Mouse (Mus musculus) layer of hippocampus, adult 18-20 months (tissue): ENCODE data around the gene Arl6ip4. TPM values are rescaled to one million over a fixed set of nuclear protein-coding genes. Genes with fewer than 3 reads are reported as not detected.

Experiments
- DNase-seq, 2 experiments: peaks; one replicate each; pipeline ENCODE4 v3.0.0; 2022; ENCODE audit warnings: low spot score in 2 of 2
- total RNA-seq, 2 experiments: library from RNA; stranded (reverse); gene quantifications; 2 replicates each; pipeline ENCODE4 v1.2.3; 2021

The Arl6ip4 gene
- total RNA-seq, 2 experiments from 2014 or later, result 48.3 to 54.6 TPM

DNA sequence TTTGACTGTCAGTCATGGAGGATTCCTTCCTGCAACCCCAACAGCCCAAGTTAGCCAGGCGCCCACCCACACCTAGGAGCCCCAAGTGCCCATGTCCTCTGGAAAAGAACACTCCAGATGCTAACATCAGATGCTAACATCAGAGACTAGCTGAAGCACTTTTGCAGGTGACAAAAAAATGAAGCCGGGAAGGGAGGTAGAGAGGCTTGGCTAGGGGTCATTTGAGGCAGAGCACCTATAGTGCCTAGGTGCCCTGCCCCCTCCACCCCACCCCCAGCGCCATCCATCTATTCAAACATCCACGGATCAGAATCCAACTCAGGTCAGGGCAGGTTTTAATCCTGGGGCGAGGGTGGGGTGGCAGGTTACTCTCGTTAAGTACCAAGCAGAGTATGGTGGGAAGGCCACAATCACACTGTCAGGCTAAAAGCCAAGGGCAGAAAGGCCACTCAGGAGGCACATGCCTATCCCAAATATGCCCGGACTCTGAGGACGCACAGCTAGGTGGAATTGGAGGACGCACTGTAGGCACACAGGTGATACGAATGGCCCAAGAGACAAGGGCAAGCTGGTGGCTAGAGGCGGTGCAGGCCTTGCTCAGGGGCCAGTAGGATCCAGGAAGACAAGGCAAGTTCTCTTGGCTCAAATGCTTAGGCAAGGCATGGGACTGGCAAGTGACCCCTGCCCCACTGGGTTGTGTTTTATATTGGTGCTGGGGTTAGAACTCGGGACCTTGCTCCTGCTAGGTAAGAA lies 21.9 kb upstream of the Arl6ip4 start:
- no peak for DNase-seq

DNA sequence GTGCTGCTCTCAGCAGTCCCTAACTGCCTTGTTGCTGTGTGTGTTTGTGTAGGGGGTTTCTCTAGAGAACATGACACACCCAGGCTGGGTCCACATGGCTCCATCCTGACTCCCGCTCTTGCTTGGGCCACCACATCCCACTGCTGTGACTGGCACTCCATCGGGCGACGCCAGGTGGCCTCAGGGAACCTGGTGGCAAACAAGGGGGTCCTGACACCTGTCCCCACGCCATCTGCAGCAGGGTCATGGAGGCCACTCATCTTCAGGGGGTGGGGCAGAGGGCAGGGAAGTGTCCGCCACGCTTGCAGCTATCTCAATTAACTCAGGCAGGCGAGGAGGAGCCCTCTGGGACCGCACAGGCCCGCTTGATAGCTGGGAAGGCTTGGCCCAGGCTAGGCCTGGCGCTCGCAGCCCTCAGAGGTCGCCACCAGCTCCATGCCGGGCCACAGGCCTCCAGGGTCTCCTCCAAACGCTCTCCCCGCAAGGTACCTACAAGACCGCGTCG lies 20.8 kb upstream of the Arl6ip4 start:
- DNase-seq, result no peak

DNA sequence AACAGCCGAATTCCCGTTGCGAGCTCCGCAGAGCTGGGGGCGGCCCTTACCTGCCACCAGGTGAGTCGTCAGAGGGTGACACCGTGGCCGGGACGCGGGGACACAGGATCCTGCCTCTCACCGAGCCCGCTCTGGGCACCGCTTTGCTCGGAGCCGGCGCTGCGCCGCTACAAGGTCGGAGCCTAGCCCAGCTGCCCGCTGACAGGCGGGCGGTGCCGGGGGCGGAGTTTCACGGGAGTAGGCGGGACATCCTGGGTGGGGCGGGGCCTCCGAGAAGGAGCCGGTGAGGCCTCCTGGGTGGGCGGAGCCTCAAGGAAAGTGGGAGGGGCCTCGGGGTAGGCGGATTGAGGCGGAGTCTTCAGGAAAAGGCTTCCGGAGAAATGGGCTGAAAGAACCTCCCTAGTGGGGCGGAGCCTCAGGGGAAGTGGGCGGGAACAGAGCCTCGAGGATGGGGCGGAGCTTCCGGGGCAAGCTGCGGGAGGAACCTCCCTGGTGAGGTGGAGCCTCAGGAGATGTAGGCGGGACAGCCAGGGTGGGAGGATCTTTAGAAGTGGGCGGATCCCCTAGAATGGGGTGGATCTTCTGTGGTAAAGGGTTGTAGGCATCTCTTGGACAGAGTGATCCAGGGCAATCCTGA lies 20.2 kb upstream of the Arl6ip4 start, which contains the start of gene Abcb9:
Gene Abcb9 (minus strand): TSS at position 203 of the 637 bp plus-strand sequence.
- peak; percentile 95 to 97 for DNase-seq

DNA sequence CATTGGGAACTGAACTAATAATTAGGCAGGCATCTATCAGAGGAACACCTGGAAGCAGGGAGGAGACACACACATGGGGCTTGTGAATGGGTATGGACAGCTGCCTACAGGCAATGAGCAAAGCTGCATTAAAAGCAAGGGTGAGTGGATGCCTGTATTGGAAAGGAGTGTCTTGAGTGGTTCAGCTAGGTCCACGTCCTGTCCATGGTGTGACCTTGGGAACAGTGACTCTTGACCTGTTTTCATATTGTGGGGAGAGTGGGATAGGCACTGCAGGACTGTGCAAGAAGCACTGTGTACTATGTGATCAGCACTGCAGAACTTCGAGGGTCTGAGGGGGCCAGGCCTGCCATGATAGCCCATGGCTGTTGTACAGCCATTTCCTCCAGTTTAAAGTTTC lies 17.0 kb upstream of the Arl6ip4 start:
- no peak for DNase-seq

DNA sequence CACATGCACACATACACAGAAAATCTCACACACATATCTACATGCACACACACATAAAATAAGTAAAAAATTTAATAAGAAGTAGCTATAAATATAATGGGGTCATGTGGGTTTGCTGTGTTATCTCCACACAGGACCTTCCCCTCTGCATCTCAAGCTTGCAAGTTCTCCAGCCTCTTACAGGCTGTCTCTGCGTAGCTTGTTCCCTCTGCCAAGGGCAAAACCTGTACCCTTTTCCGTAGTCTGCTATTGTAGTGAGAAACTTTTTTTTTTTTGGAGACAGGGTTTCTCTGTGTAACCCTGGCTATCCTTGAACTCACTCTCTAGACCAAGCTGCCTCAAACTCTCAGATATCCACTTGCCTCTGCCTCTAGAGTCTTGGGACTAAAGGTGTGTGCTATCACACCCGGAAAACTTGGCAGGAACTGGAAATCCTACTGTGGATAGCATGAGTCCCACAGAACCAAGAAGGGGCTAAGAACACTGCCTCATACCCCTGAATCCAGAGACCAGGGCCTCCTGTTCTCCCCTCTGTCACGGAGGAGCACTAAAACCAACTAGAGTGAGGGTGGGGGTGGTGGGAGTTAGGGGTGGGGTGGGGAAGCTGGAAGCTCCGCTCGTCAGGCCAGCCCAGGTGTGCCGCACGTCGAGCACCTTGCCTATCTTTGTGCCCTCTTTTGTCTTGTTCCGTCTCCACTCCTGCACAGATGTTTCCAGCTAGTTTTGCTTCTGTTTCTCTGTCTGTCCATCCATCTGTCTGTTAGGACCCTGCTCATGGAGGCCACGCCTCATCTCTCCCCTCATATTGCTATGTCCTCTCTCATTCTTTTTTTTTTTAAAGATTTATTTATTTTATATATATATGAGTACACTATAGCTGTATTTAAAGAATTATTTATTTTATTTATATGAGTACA lies 15.5 kb upstream of the Arl6ip4 start:
- DNase-seq, result no peak

DNA sequence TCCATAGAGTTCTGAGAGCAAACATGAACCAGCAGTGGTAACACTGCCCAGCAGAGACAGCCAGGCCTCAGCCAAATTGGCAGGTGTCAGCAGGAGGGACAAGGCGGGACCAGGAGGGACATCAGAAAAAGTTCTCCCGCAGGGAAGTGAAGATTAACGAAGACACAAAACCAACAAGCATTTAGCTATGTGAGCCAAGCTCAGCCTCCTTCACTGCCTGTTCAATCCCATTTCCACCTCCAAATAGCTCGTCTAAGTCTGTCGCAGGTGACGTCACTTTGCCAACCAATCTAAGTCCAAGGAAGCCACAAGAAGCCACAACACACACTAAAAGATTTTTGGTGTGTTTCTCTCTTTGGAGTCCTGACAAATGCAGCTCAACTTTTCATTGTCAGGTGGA lies 13.6 kb upstream of the Arl6ip4 start:
- no peak for DNase-seq

DNA sequence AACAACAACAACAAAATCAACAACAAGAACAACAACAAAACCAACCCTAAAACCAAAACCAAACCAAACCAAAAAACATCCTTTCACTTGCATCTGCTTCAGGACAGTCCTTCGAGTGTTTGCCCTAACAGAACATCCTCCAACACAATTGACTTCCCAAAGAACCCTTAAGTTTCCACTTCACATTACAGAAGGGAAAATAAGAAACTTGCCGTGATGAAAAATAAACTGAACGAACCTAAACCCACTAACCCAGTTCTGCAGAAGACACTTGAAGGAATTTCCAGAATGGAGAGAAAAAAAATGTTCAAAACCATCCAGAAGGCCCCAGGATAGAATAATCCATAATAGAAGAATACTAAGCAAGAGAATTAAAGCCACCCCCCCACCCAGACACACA lies 12.9 kb upstream of the Arl6ip4 start:
- DNase-seq, result no peak

DNA sequence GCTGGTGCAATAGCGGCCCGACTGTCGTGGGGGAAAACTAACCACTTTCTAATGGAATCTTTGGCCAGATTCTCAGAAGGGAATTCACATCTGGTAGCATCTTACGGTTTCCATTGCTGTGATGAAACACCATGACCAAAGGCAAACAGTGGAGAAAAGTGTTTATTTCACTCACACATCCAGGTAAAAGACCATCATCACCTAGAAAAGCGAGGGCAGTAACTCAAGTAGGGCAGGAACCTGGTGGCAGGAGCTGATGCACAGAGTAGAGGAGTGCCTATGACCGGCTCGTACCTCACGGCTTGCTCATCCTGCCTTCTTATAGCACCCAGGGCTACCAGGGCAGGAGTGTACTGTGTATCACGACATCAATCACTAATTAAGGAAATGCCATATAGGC lies 12.3 kb upstream of the Arl6ip4 start:
- no peak for DNase-seq

DNA sequence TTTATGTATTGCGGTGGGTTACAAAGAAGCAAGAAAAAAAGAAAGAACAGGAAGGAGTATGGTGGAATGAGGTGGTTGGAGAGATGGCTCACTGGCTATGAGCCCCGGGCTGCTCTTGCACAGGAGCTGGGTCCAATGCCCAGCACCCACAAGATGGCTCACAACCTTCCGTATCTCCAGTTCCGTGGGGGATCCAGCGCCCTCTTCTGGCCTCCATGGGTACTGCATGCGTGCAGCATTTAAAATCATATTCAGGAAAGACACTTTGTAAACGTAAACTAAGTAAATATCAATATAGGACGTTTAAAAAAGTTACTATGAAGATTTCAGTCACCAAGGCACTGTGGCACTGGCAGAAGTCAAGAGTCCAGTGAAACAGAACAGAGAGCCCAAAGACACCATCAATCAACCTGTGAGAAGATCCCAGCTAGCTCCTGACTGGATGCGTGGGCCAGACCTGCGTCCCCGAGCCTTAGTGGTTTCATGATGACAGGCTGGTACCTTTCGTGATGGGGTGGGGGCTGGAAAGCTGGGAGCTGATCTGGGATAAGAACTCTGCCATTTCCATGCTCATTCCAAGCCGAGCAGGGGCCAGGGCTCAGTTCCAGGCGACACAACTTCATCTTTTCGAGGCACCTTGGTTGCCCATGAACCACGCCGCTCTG lies 4.7 kb upstream of the Arl6ip4 start:
- DNase-seq, result no peak

DNA sequence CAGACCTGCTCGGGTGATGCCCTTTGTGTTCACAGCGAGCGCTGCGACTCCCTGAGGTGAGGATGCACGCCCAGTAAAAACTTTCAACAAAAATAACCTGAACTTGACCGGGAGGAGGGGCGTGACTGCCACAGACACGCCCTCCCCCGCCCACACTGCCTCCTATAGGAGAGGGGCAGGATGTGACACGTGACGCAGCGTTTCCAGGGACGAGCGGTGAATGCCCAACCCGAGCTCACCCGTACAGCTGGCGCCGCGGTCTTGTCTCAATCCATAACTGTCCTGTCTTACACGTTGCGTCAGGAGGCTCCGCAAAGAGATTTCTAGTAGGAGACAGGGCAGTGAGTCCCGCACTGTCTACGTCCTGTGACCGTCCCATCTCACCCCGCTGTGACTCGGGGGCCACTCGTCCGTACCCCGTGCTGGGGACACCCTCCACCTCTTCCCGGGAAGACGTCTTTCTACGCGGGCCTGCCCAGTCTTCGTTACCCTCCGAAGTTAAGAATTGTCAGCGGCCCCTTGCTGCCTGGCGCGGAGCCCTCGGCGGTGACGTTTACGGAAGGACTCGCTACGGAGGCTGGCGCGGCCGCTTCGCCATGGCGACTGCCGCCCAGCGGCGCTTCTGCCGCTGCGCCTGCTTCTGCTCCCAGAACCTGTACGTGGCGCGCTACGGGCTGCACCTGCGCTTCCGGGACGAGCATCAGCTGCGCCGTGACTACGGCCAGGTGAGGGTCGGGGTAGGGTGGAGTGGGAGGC lies 4.0 kb upstream of the Arl6ip4 start, which contains the start of gene Ogfod2:
Gene Ogfod2 (plus strand): TSS at position 556 of the 756 bp plus-strand sequence.
- DNase-seq, result peak; percentile 89 to 95

DNA sequence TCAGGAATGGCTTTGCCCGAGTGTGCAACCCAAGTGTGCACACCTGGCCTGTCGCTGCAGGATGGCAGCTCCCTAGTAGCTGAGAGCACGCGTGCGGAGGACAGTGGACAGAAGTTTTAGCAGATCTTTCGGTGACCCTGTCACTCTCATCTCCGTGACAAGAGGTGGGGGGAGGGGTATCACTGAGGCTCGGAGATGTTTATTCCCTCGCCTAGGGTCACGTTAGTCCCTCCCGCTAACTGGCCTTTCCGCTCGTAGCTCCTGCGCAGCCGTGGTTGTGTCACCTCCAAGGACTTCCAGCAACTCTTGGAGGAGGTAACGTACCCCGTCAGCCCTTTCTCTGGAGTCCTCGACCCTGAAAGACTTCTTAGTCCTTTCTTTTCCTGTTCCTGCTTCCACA lies 3.4 kb upstream of the Arl6ip4 start:
- no peak for DNase-seq

DNA sequence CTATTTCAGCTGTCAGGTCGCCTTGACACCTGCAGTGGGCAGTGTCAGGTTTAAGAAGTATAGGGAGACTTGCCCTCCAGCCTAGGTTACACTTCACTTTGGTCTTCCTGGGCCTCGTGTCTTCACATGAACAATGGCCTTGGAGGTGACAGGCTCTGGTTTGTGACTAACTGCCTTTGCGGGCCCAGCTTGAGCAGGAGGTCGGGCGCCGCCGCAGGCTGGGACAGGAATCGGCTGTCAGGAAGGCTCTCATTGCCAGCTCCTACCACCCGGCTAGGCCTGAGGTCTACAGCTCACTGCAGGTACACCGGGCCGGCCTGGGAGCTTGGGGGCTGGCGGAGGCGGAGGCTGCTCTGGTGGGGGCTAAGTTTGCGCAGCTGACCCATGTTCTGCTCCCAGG lies 2.9 kb upstream of the Arl6ip4 start:
- DNase-seq, result peak; percentile 66 to 72

DNA sequence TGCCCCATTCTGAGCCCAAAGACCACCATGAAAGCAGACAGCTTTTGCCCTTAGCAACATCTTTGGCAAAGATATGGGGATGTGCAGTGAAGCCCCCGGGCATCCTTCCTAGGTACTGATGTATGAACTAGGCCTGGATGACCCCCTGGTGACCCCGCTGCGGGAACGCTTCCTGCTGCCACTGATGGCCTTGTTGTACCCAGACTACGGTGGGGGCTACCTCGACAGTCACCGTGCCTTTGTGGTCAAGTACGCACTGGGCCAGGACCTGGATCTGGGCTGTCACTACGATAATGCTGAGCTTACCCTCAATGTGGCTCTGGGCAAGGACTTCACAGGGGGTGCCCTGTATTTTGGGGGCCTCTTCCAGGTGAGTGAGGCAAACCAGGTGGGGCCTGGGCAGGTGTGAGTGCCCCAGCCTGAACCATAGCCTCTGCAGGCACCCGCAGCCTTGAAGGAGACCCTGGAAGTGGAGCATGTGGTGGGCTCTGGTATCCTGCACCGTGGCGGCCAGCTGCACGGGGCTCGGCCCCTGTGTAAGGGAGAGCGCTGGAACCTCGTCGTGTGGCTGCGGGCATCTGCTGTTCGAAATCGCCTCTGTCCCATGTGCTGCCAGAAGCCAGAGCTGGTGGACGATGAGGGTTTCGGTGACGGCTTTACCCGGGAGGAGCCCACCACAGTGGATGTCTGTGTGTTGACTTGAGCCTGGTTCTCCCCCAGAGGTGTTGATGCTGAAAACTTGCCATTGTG lies 1.4 kb upstream of the Arl6ip4 start:
- DNase-seq, result no peak

DNA sequence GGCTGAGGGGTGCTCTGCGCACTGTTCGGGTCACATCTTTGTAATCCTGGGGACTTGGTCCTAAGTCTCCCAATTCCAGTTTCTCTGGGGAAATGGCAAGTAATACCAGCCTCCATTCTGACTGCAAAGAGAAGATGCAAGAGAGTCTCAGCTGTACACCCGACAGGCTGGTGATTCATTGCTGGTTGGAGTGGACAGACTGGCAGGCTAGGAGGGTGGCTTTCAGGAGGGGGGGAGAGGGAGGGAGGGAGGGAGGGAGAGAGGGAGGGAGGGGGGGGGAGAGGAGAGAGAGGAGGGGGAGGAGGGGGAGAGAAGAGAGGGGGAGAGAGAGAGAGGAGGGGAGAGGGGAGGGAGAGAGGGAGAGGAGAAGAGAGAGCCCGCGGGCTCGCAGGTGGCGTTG lies 358 bp upstream of the Arl6ip4 start:
- DNase-seq, result no peak

DNA sequence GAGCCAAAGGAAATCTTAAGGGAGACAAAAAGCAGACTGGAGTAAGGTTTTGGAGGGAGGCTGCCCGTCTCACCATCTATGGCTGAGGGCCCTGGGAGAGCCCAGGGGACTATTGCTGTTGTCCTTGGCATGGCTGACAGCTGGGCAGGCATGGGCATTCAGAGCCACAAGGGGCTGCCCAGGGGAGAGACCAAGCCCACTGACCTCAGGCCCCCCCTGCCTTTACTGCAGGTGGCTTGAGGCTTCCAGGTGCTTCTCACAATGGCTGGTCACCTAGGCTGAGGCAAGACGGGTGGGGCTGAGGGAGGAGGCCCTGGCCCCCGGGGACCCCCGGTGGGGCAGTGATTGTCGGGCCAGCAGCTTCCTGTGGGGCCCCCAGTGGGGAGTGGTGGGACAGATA lies 3.3 kb downstream of the Arl6ip4 start:
- DNase-seq, result no peak

DNA sequence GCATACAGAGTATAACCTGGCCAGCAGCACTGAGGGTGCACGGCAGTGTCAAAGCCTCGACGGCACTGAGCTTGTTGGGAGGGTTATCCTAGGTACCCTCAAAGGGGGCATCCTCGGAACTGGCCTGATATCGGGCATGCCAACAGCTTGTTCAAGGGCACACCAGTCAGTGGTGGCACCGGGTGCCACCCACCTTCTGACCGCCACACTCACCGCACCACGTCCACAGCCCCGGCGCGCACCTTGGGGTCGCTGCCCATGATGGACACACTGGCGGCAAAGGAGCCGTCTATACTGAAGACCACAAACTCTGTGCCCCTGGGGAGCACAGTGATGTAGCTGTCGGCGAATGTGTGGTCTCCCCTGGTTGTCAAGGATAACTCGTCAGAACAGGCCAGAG lies 6.5 kb downstream of the Arl6ip4 start:
- DNase-seq, result no peak

DNA sequence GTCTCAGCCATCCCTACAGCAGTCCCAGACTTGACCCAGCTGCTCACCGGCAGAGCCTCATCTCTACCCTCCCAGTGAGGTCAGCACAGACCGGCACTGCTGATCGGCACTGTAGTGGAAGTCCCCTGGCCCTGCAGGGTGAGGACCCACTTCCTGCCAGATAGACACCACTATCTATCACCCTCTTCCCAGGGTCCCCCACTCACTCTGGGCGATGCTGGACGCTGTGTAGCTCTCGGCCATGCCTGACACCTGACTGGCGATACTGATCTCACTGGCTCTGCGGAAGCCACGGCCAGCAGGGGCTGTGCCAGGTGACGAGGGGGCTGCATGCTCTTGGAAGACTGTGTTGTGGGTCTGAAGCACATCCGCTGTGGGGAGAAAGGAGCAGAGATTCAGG lies 9.2 kb downstream of the Arl6ip4 start:
- DNase-seq, result no peak

DNA sequence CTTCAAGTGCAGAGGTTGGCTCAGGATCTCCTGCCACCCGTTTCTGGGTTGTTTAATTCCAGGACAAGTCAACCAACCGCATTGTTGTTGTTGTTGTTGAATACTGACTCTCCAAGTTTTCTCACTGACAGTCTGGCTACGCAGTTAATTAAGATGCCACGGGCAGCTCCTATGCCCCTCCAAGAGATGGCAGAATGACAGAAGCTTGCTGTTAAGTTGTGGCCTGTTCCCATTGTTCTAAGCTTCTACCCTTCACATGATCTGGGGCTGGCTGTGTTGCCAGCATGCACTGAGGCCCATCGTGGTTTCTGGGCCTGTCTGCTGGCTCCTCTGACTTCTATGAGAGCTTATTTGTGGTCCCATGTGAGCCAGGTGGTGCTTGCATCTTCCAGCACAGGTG lies 18.4 kb downstream of the Arl6ip4 start:
- DNase-seq, result no peak

DNA sequence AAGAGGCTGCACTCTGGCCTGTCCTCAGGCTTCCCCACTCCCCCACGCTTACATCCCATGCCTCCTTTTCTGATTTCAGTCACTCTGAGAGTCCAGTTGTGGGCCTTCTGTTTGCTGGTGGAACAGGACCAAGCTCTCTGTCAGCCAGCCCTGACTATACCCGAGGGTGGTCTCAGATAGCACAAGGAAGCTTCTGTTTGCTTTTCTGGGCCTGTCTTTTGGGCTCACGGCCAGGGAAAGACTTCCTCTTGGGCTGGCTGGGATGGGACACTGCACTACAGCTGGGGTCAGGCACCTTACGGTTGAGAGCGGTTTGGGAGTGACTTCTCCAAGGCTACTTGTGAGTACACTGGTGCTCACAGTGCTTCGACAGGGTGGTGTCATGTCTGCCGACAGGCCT lies 22.2 kb downstream of the Arl6ip4 start:
- no peak for DNase-seq

DNA sequence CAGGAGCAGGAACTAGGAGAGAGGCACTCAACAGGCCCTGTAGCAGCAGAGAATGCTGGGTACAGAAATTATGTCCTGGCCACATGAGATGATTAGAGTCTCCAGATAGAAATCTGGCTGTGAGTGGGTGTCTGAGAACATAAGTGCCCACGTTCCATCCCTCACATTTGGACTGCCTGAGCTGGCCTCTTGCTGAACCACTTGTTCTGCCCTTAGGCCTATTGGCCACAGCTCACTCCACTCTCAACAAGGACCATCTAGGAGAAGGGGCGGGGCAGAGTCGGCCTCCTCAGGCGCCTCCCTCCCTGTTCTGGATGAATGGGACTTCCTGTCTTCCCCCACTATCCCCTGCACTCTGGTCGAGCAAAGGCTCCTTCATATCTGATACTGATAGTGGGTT lies 33.1 kb downstream of the Arl6ip4 start:
- peak in 1 of 2 experiments; percentile 42 for DNase-seq
